Mouse (Mus musculus): ENCODE results near the gene Mblac2. TPM values are rescaled to one million over a fixed set of nuclear protein-coding genes. Genes with fewer than 3 reads are reported as not detected.

Gene Mblac2
- total and polyA plus RNA-seq, 3 experiments = 0.58 to 1.2 TPM; not detected in 1

- TF ChIP-seq ZNF384 (IDR thresholded peaks at IDR 0.05; ENCODE audit: low read depth, low read length) = no peak
Measured at GRCm38 (mm10) chr13:81729102-81729501, 18.0 kb downstream of the Mblac2 start (continued).

GRCm38 (mm10) chr13:81730362-81730761 is 19.2 kb downstream of the Mblac2 start:
- Histone ChIP-seq H3K4me1 (ENCODE audit: control insufficient read depth in 1 of 2, insufficient read depth in 2 of 2, low read length in 2 of 2) (peaks cover 5 to 10% of the 10 kb centered on the region in 2 experiments; a peak in 3 of 4 replicates), H3K9ac (ENCODE audit: control insufficient read depth, low read depth, low read length, poor library complexity, severe bottlenecking) (no peak overlapping the region), H3K79me2 (ENCODE audit: control insufficient read depth, insufficient read depth, low read length, poor library complexity) (no peaks in the 10 kb centered on the region), H3K36me3 (ENCODE audit: control insufficient read depth in 1 of 2, insufficient read depth in 2 of 2, low read length in 2 of 2) (peaks cover 0 to 12% of the 10 kb centered on the region in 2 experiments; a peak in 2 of 4 replicates), H3K27me3 (ENCODE audit: control insufficient read depth in 1 of 2, insufficient read depth in 2 of 2, low read length in 2 of 2) (no peaks in the 10 kb centered on the region), H3K9me3 (replicated peaks; ENCODE audit: insufficient read depth, low read length) (no peaks in the 10 kb centered on the region), H3K4me3 (ENCODE audit: control insufficient read depth in 1 of 2, insufficient read depth in 1 of 2, low read depth in 2 of 2, low read length in 2 of 2) (no peak overlapping the region), H3K27ac (ENCODE audit: control insufficient read depth, low read depth, low read length) (no peak overlapping the region)
- peak; percentile 63 for TF ChIP-seq TAL1 (IDR thresholded peaks at IDR 0.05; ENCODE audit: low read length)
- TF ChIP-seq GABPA (IDR thresholded peaks at IDR 0.05; ENCODE audit: low read depth, low read length) = no peak
- TF ChIP-seq USF1 (IDR thresholded peaks at IDR 0.05; ENCODE audit: low read depth, low read length) = no peak
- TF ChIP-seq MAZ (IDR thresholded peaks at IDR 0.05; ENCODE audit: low read depth, low read length) = no peak
- TF ChIP-seq CHD2 (IDR thresholded peaks at IDR 0.05; ENCODE audit: low read length) = no peak
- TF ChIP-seq ZNF384 (IDR thresholded peaks at IDR 0.05; ENCODE audit: low read depth, low read length) = peak; percentile 39; the same call in 1 of the 2 replicates
- TF ChIP-seq ETS1 (IDR thresholded peaks at IDR 0.05; ENCODE audit: low read depth, low read length) = peak; percentile 57; the same call in 1 of the 2 replicates
- no peak for TF ChIP-seq POLR2AphosphoS2 (IDR thresholded peaks at IDR 0.05; ENCODE audit: low read length)
- TF ChIP-seq NRF1 (IDR thresholded peaks at IDR 0.05; ENCODE audit: insufficient read depth, low read depth, low read length, poor library complexity, severe bottlenecking) = no peak
- TF ChIP-seq TCF12 (IDR thresholded peaks at IDR 0.05; ENCODE audit: low read depth, low read length) = peak; percentile 73
- no peak for TF ChIP-seq MYB (IDR thresholded peaks at IDR 0.05; ENCODE audit: low read depth, low read length)
- no peak for TF ChIP-seq JUND (IDR thresholded peaks at IDR 0.05; ENCODE audit: low read depth, low read length)
- TF ChIP-seq GATA1 (IDR thresholded peaks at IDR 0.05; ENCODE audit: low read depth, low read length) = peak; percentile 77
- peak; percentile 69 to 70 for TF ChIP-seq EP300 (IDR thresholded peaks at IDR 0.05; ENCODE audit: low read depth in 1 of 2, low read length in 2 of 2)
- TF ChIP-seq RCOR1 (IDR thresholded peaks at IDR 0.05; ENCODE audit: low read depth, low read length) = 0 out of 2 replicates have a peak, but pooled peaks have one; percentile 21
- DNase-seq (ENCODE audit: low read depth, low spot score) = peak; percentile 26

- Histone ChIP-seq H3K4me1 (ENCODE audit: control insufficient read depth in 1 of 2, insufficient read depth in 2 of 2, low read length in 2 of 2) (peaks cover 3 to 10% of the 10 kb centered on the region in 2 experiments; a peak in 3 of 4 replicates), H3K79me2 (ENCODE audit: control insufficient read depth, insufficient read depth, low read length, poor library complexity) (no peaks in the 10 kb centered on the region), H3K27ac (ENCODE audit: control insufficient read depth, low read depth, low read length) (no peak overlapping the region), H3K27me3 (ENCODE audit: control insufficient read depth in 1 of 2, insufficient read depth in 2 of 2, low read length in 2 of 2) (no peaks in the 10 kb centered on the region), H3K4me3 (ENCODE audit: control insufficient read depth in 1 of 2, insufficient read depth in 1 of 2, low read depth in 2 of 2, low read length in 2 of 2) (no peak overlapping the region), H3K9me3 (replicated peaks; ENCODE audit: insufficient read depth, low read length) (no peaks in the 10 kb centered on the region), H3K36me3 (ENCODE audit: control insufficient read depth in 1 of 2, insufficient read depth in 2 of 2, low read length in 2 of 2) (peaks cover 0 to 3% of the 10 kb centered on the region in 2 experiments; a peak in 1 of 4 replicates), H3K9ac (ENCODE audit: control insufficient read depth, low read depth, low read length, poor library complexity, severe bottlenecking) (no peak overlapping the region)
- no peak for DNase-seq (ENCODE audit: low read depth, low spot score)
- TF ChIP-seq GATA1 (IDR thresholded peaks at IDR 0.05; ENCODE audit: low read depth, low read length) (peak; percentile 50), JUND (IDR thresholded peaks at IDR 0.05; ENCODE audit: low read depth, low read length) (no peak), USF2 (IDR thresholded peaks at IDR 0.05; ENCODE audit: borderline replicate concordance in 1 of 2, insufficient read depth in 1 of 2, low read depth in 1 of 2, low read length in 2 of 2) (no peak), EP300 (IDR thresholded peaks at IDR 0.05; ENCODE audit: low read depth in 1 of 2, low read length in 2 of 2) (peak; percentile 35 to 37; a peak in 1 of 4 replicates), MAFK (IDR thresholded peaks at IDR 0.05; ENCODE audit: borderline replicate concordance, low read depth, low read length) (no peak), BHLHE40 (IDR thresholded peaks at IDR 0.05; ENCODE audit: borderline replicate concordance, low read depth, low read length) (no peak), RCOR1 (IDR thresholded peaks at IDR 0.05; ENCODE audit: low read depth, low read length) (peak; percentile 49; the same call in 1 of the 2 replicates), RAD21 (IDR thresholded peaks at IDR 0.05; ENCODE audit: low read depth, low read length) (no peak), TCF12 (IDR thresholded peaks at IDR 0.05; ENCODE audit: low read depth, low read length) (peak; percentile 43; the same call in 1 of the 2 replicates), ZNF384 (IDR thresholded peaks at IDR 0.05; ENCODE audit: low read depth, low read length) (no peak), NRF1 (IDR thresholded peaks at IDR 0.05; ENCODE audit: insufficient read depth, low read depth, low read length, poor library complexity, severe bottlenecking) (no peak)
Measured at GRCm38 (mm10) chr13:81736606-81737005, 25.5 kb downstream of the Mblac2 start.
